Mouse (Mus musculus): ENCODE data around the gene Gmppb.
"Not testable (repeated sequence)": the region's sequence is repeated elsewhere in the genome, so short reads cannot be mapped to it uniquely, and the experiment has no call there.

Gmppb gene

DNA sequence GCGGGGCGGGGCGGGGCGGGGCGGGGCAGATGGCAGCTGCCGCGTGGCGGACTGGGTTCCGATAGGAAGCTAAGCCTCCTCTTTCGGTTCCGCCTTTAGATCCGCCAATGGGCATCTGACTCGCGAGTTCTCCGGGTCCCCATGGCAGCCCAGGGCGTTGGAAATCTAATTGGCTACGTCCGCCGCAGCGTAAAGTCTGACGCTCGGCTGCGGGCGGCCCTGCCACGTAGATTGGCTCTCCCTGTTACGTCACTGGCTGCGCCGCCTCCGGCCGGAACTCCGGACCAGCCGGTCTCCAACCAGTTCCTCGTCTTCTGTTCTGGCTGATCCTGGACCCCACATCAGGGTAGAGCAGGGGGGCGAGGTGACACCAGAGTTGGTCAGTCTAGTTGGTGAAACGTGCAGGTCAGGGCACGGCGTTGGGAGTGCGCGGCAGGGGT lies at the start of gene Gmppb:
Gene Gmppb (plus strand): TSS at position 227 of the 440 bp plus-strand sequence.
- H3K27me3 ChIP-seq (ENCODE audit: control insufficient read depth, insufficient read depth, low read length, poor library complexity, severe bottlenecking), result no peaks in the 10 kb centered on the region
- peaks cover 8% of the 10 kb centered on the region for H3K36me3 ChIP-seq (ENCODE audit: control insufficient read depth, insufficient read depth, low read length, poor library complexity, severe bottlenecking)
- DNase-seq (ENCODE audit: low read depth, low spot score), result peak; percentile 98

GRCm38 (mm10) chr9:108001922-108002770 lies 46.9 kb upstream of the Gmppb start, which contains the start of gene Ip6k1:
Ip6k1 (plus strand) TSS chr9:108002501.
- DNase-seq (ENCODE audit: low read depth, low spot score), result peak; percentile 100
- Histone ChIP-seq H3K27me3 (ENCODE audit: control insufficient read depth, insufficient read depth, low read length, poor library complexity, severe bottlenecking) (no peaks in the 10 kb centered on the region; the same call in 1 of the 2 replicates), H3K36me3 (ENCODE audit: control insufficient read depth, insufficient read depth, low read length, poor library complexity, severe bottlenecking) (no peaks in the 10 kb centered on the region)

- no peaks in the 10 kb centered on the region; the same call in 1 of the 2 replicates for H3K27me3 ChIP-seq (ENCODE audit: control insufficient read depth, insufficient read depth, low read length, poor library complexity, severe bottlenecking)
- no peaks in the 10 kb centered on the region for H3K36me3 ChIP-seq (ENCODE audit: control insufficient read depth, insufficient read depth, low read length, poor library complexity, severe bottlenecking)
- no peak for DNase-seq (ENCODE audit: low read depth, low spot score)
Observed at GRCm38 (mm10) chr9:108002778-108003530, 46.1 kb upstream of the Gmppb start.

DNA sequence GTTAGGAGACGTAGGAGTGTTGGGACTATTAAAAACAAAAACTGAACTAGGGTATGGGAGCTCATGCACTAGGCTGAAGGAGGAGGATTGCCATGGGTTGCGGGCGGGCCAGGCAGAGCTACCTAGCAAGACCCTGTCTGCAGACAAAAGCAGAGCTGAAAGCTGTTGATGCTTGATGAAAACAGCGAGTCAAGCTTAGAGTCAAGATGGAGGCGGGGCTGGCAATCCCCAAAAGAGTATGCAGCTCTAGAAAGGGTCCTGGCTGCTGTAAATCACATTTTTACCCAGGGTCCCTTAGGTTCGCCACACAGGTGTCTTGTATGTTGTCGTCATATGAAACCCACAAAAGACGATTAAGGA lies 45.5 kb upstream of the Gmppb start:
- Histone ChIP-seq H3K36me3 (ENCODE audit: control insufficient read depth, insufficient read depth, low read length, poor library complexity, severe bottlenecking) (no peaks in the 10 kb centered on the region), H3K27me3 (ENCODE audit: control insufficient read depth, insufficient read depth, low read length, poor library complexity, severe bottlenecking) (no peaks in the 10 kb centered on the region; the same call in 1 of the 2 replicates)
- peak; percentile 37 for DNase-seq (ENCODE audit: low read depth, low spot score)

DNA sequence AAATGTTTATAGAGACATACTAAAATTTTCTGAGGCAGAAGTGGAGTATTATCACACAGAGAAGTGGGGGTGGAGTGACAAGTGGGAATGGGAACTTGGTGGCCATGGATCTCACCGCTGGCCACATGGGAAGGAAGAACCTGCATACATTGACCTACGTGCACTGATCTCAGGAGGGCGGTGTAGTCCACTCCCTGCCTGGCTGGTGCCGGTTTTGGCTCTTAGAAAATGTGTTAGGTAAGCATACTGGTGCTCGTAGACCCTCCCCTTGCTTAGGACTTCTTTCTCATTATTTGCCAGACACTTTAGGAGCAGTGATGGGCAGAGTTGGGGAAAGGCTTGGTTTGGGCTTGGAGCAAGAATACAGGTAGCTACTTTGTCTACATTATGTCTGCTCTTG lies 41.0 kb upstream of the Gmppb start:
- no peak for DNase-seq (ENCODE audit: low read depth, low spot score)
- H3K27me3 ChIP-seq (ENCODE audit: control insufficient read depth, insufficient read depth, low read length, poor library complexity, severe bottlenecking), result no peaks in the 10 kb centered on the region; the same call in 1 of the 2 replicates

GRCm38 (mm10) chr9:108010385-108010784 lies 38.7 kb upstream of the Gmppb start:
- no peaks in the 10 kb centered on the region for H3K27me3 ChIP-seq (ENCODE audit: control insufficient read depth, insufficient read depth, low read length, poor library complexity, severe bottlenecking)
- H3K36me3 ChIP-seq (ENCODE audit: control insufficient read depth, insufficient read depth, low read length, poor library complexity, severe bottlenecking), result 0 out of 2 replicates have a peak, but pooled peaks cover 4% of the 10 kb centered on the region
- DNase-seq (ENCODE audit: low read depth, low spot score), result no peak

More for the DNA sequence above, 41.0 kb upstream of the Gmppb start:
- no peaks in the 10 kb centered on the region for H3K36me3 ChIP-seq (ENCODE audit: control insufficient read depth, insufficient read depth, low read length, poor library complexity, severe bottlenecking)

DNA sequence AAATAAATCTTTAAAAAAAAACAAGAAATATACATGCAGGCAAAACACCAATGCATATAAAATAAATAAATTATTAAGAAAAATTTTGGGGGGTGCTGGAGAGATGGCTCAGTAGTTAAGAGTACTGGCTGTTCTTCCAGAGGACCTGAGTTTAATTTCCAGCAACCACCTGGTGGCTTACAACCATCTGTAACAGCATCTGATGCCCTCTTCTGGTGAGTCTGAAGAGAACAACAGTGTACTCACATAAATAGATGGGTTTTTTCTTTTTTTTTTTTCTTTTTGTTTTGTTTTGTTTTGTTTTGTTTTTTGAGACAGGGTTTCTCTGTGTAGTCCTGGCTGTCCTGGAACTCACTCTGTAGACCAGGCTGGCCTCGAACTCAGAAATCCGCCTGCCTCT lies 35.5 kb upstream of the Gmppb start:
- not testable (repeated sequence) for H3K36me3 ChIP-seq (ENCODE audit: control insufficient read depth, insufficient read depth, low read length, poor library complexity, severe bottlenecking); H3K27me3 ChIP-seq (ENCODE audit: control insufficient read depth, insufficient read depth, low read length, poor library complexity, severe bottlenecking)
- DNase-seq (ENCODE audit: low read depth, low spot score), result peak; percentile 24

GRCm38 (mm10) chr9:108017127-108017526 lies 31.9 kb upstream of the Gmppb start:
- Histone ChIP-seq H3K36me3 (ENCODE audit: control insufficient read depth, insufficient read depth, low read length, poor library complexity, severe bottlenecking) (0 out of 2 replicates have a peak, but pooled peaks cover 4% of the 10 kb centered on the region), H3K27me3 (ENCODE audit: control insufficient read depth, insufficient read depth, low read length, poor library complexity, severe bottlenecking) (no peaks in the 10 kb centered on the region)
- no peak for DNase-seq (ENCODE audit: low read depth, low spot score)

DNA sequence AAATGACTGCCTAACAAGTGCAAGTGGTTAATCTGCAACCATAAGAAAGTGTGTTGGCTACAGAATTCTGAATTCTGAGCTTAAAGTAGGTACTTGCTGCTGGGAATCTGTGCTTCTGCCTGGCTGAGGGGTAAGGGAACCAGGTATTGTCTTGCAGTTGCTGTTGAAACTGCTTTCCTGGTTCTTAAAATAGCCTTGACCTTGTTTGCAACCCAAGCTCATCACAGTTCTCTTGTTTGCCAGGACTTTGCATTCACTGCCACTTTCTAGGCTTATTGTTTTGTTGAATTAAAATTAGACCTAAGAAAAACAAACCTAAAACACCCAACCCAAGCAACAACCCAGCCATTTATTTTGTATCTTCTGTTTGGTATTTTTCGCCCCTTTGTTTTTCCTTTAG lies 28.3 kb upstream of the Gmppb start:
- Histone ChIP-seq H3K27me3 (ENCODE audit: control insufficient read depth, insufficient read depth, low read length, poor library complexity, severe bottlenecking) (no peaks in the 10 kb centered on the region), H3K36me3 (ENCODE audit: control insufficient read depth, insufficient read depth, low read length, poor library complexity, severe bottlenecking) (peaks cover 4% of the 10 kb centered on the region)
- no peak for DNase-seq (ENCODE audit: low read depth, low spot score)

DNA sequence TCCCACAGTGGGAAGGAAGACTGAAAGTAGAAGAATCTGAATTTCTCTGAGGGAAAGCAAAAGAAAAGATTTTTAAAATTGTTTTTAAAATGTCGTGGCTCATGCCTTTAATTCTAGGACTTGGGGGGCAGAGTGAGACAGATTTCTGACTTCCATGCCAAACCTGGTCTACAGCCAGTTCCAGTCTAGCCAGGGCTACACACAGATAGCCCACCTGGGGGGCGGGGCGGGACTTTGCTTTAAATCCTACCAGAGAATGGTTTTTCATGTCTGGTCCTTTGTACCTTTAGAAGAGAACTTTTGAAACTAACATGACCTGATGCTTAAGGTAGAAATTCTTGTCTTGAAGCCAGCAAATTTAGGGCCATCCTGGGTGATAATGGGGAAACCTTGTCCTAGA lies 25.8 kb upstream of the Gmppb start:
- Histone ChIP-seq H3K36me3 (ENCODE audit: control insufficient read depth, insufficient read depth, low read length, poor library complexity, severe bottlenecking) (peaks cover 8% of the 10 kb centered on the region), H3K27me3 (ENCODE audit: control insufficient read depth, insufficient read depth, low read length, poor library complexity, severe bottlenecking) (no peaks in the 10 kb centered on the region)
- DNase-seq (ENCODE audit: low read depth, low spot score), result no peak

GRCm38 (mm10) chr9:108026584-108026983 lies 22.5 kb upstream of the Gmppb start:
- DNase-seq (ENCODE audit: low read depth, low spot score), result peak; percentile 49
- Histone ChIP-seq H3K27me3 (ENCODE audit: control insufficient read depth, insufficient read depth, low read length, poor library complexity, severe bottlenecking) (no peaks in the 10 kb centered on the region), H3K36me3 (ENCODE audit: control insufficient read depth, insufficient read depth, low read length, poor library complexity, severe bottlenecking) (peaks cover 11% of the 10 kb centered on the region)

DNA sequence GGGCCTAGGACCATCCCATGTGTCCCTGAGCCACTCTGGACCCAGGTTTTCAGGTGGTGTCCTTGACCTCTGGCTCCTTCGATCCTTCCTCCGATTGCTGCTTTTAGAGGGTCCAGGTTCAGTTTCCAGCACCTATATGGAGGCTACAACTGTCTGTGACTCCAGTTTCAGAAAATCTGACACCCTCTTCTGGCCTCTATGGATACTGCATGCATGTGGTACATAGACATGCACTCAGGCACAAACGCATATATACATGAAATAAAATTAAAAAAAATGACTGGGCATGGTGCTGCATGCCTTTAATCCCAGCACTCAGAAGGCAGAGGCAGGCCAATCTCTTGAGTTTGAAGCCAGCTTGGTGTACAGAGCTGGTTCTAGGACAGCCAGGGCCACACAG lies 21.2 kb upstream of the Gmppb start:
- no peaks in the 10 kb centered on the region for H3K27me3 ChIP-seq (ENCODE audit: control insufficient read depth, insufficient read depth, low read length, poor library complexity, severe bottlenecking)
- DNase-seq (ENCODE audit: low read depth, low spot score), result peak; percentile 13
- peaks cover 16% of the 10 kb centered on the region for H3K36me3 ChIP-seq (ENCODE audit: control insufficient read depth, insufficient read depth, low read length, poor library complexity, severe bottlenecking)

GRCm38 (mm10) chr9:108032126-108032525 lies 16.9 kb upstream of the Gmppb start:
- peaks cover 17% of the 10 kb centered on the region for H3K36me3 ChIP-seq (ENCODE audit: control insufficient read depth, insufficient read depth, low read length, poor library complexity, severe bottlenecking)
- H3K27me3 ChIP-seq (ENCODE audit: control insufficient read depth, insufficient read depth, low read length, poor library complexity, severe bottlenecking), result no peaks in the 10 kb centered on the region
- no peak for DNase-seq (ENCODE audit: low read depth, low spot score)

DNA sequence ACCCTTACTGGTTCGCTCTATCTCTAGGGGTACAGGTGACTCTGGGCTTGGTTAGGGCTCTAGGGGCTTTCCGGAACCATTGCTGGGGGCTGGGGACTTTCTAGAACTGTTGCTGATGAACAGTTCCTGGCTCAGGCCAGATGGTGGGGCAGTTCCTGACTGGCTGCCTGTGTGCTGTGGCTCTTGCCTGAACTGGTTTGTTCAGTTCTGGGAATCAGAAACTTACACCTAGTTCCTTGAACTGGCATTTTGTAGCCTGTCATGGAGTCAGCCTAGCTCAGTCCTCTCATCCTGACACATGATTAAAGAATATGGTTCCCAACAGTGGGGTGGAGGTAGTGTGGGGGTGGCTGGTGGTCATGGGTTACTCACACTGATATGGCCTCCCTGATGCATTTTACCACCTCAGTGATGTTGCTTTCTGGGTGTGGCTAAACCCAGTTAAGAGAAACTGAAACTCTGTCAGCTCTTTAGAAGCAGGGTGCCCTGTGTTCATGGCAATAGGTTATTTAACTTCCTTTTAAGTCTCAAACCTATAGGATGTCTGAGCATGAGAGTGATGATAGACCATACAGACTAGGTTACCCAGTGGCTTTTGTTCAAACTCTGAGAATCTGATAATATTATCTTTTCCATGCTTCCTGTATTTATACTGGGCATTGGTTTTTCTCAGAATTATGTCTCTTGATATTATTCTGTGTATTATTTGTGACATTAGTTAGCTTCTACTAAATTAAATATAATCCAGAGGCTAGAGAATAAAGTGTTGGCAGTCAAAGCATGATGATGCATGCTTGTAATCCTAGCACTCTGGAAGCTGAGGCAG lies 13.5 kb upstream of the Gmppb start:
- Histone ChIP-seq H3K27me3 (ENCODE audit: control insufficient read depth, insufficient read depth, low read length, poor library complexity, severe bottlenecking) (no peaks in the 10 kb centered on the region), H3K36me3 (ENCODE audit: control insufficient read depth, insufficient read depth, low read length, poor library complexity, severe bottlenecking) (peaks cover 14% of the 10 kb centered on the region)
- DNase-seq (ENCODE audit: low read depth, low spot score), result peak; percentile 67

Measured in splenic B cell, adult 2 months (primary cell).